Mouse (Mus musculus) MEL (cell line): ENCODE measurements around the gene Lrrk1.

Experiments used
- CTCF ChIP-seq, 3 experiments: IDR thresholded peaks in 2 of 3; conservative IDR thresholded peaks in 1 of 3; 2 replicates each; pipeline ENCODE4 v1.5.1; 2011 to 2012; ENCODE audit warnings: low read length in 3 of 3, low read depth in 2 of 3, mild to moderate bottlenecking in 2 of 3, improper control_type of control experiment in 1 of 3, inconsistent platforms in 1 of 3, mixed read lengths in 1 of 3, moderate library complexity in 1 of 3; ENCODE audit not compliant: control insufficient read depth in 1 of 3, insufficient read depth in 1 of 3, poor library complexity in 1 of 3, severe bottlenecking in 1 of 3
- E2F4 ChIP-seq: IDR thresholded peaks from 2 replicates; pipeline ENCODE4 v1.6.1; 2011; ENCODE audit warnings: low read depth, low read length, improper control_type of control experiment, borderline replicate concordance
- EP300 ChIP-seq, 2 experiments: IDR thresholded peaks; 2 replicates each; pipeline ENCODE4 v1.6.1; 2011; ENCODE audit warnings: improper control_type of control experiment in 2 of 2, low read length in 2 of 2, low read depth in 1 of 2, mild to moderate bottlenecking in 1 of 2
- KAT2A ChIP-seq: conservative IDR thresholded peaks from 2 replicates; pipeline ENCODE4 v1.6.1; 2012; ENCODE audit warnings: low read depth, low read length, improper control_type of control experiment, inconsistent platforms
- MEF2A ChIP-seq: IDR thresholded peaks from 2 replicates; pipeline ENCODE4 v1.6.1; 2014; ENCODE audit warnings: low read depth, mild to moderate bottlenecking, inconsistent platforms, low read length, improper control_type of control experiment; ENCODE audit not compliant: poor library complexity, insufficient replicate concordance, severe bottlenecking; ENCODE audit errors: extremely low read depth
- MYC ChIP-seq: IDR thresholded peaks from 2 replicates; pipeline ENCODE4 v1.6.1; 2011; ENCODE audit warnings: low read depth, mild to moderate bottlenecking, low read length, improper control_type of control experiment, moderate library complexity
- NRF1 ChIP-seq: IDR thresholded peaks from 2 replicates; pipeline ENCODE4 v1.6.1; 2014; ENCODE audit warnings: low read depth, mild to moderate bottlenecking, inconsistent platforms, low read length, improper control_type of control experiment, moderate library complexity; ENCODE audit not compliant: poor library complexity, insufficient read depth, severe bottlenecking
- POLR2A ChIP-seq, 2 experiments: IDR thresholded peaks; 2 replicates each; pipeline ENCODE4 v1.6.1; 2011 to 2012; ENCODE audit warnings: low read length in 2 of 2, mild to moderate bottlenecking in 2 of 2, control low read depth in 1 of 2, improper control_type of control experiment in 1 of 2, low read depth in 1 of 2, moderate library complexity in 1 of 2; ENCODE audit not compliant: control insufficient read depth in 1 of 2, insufficient read depth in 1 of 2, poor library complexity in 1 of 2
- POLR2AphosphoS2 ChIP-seq: IDR thresholded peaks from 2 replicates; pipeline ENCODE4 v1.6.1; 2011; ENCODE audit warnings: low read length, improper control_type of control experiment
- POLR2AphosphoS5 ChIP-seq: IDR thresholded peaks from 2 replicates; pipeline ENCODE4 v1.6.1; 2012; ENCODE audit warnings: low read depth, borderline replicate concordance, mild to moderate bottlenecking, inconsistent platforms, low read length, moderate library complexity, mixed read lengths
- RCOR1 ChIP-seq: IDR thresholded peaks from 2 replicates; pipeline ENCODE4 v1.6.1; 2012; ENCODE audit warnings: low read depth, mild to moderate bottlenecking, inconsistent platforms, low read length, improper control_type of control experiment
- TCF12 ChIP-seq: IDR thresholded peaks from 2 replicates; pipeline ENCODE4 v1.6.1; 2014; ENCODE audit warnings: low read depth, mild to moderate bottlenecking, inconsistent platforms, low read length, improper control_type of control experiment, moderate library complexity

DNA sequence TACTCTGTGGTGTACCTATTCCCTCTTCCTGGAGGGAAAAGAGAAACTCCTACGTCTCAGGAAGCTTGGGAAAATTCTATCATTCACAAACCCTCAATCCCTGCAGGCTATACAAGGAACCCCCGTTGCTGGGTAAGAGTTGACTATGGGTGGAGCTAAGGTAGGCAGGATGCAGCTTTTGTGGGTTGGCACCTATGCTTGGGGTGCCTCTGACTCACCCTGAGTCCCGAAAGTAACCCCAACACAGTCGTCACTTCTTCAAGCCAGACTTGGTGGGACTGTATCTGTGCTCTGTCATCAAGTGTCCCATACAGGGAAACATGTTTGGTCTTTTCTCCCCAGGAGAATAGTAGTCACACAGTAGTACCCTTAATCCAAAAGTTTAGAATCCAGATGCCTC, 86.7 kb downstream of the Lrrk1 start:
- TF ChIP-seq POLR2A (IDR thresholded peaks at IDR 0.05; ENCODE audit: control insufficient read depth in 1 of 2, insufficient read depth in 1 of 2, low read depth in 1 of 2, low read length in 2 of 2, poor library complexity in 1 of 2) (no peak), POLR2AphosphoS2 (no peak), NRF1 (no peak), CTCF (IDR thresholded peaks at IDR 0.05 in 2 of 3, conservative IDR thresholded peaks at IDR 0.05 in 1 of 3; ENCODE audit: control insufficient read depth in 1 of 3, insufficient read depth in 1 of 3, low read depth in 2 of 3, low read length in 3 of 3, poor library complexity in 1 of 3, severe bottlenecking in 1 of 3) (no peak), KAT2A (no peak), E2F4 (no peak), RCOR1 (no peak), POLR2AphosphoS5 (no peak), MYC (no peak), MEF2A (no peak), TCF12 (no peak), EP300 (IDR thresholded peaks at IDR 0.05; ENCODE audit: low read depth in 1 of 2, low read length in 2 of 2) (no peak)
